Mouse (Mus musculus) erythroblast, adult 5-6 weeks (primary cell): ENCODE data around the gene Stk40. TPM values are rescaled to one million over a fixed set of nuclear protein-coding genes. Genes with fewer than 3 reads are reported as not detected.

Source experiments
- ATAC-seq: replicated peaks from 2 replicates; pipeline ENCODE4 v1.8.0; 2016; ENCODE audit warnings: moderate number of reproducible peaks, mild to moderate bottlenecking, moderate TSS enrichment, inconsistent platforms; ENCODE audit not compliant: poor library complexity, low FRiP score, severe bottlenecking
- total RNA-seq, 2 experiments: library from RNA; stranded (forward) in 1 of 2; stranded (reverse) in 1 of 2; fragments of 150-400 nt in 1 of 2; fragments of 200-764, 138-1000 nt in 1 of 2; gene quantifications; 2 replicates each; pipeline versions ENCODE4 v1.2.3 to v1.2.4; 2015 to 2017; ENCODE audit warnings: low replicate concordance in 2 of 2

Stk40 gene
- total RNA-seq, 2 experiments from 2014 or later = 4.0 to 4.2 TPM

- peak; percentile 99 for ATAC-seq
These were observed 7.2 kb upstream of the Stk40 start, which contains the start of gene Lsm10 for GRCm38 (mm10) chr4:126096464-126097111. TSS of gene Lsm10 (plus strand) at chr4:126096623.

GRCm38 (mm10) chr4:126097711-126098253 is 6.0 kb upstream of the Stk40 start:
- ATAC-seq = no peak

GRCm38 (mm10) chr4:126099365-126099764 is 4.4 kb upstream of the Stk40 start:
- ATAC-seq = no peak

DNA sequence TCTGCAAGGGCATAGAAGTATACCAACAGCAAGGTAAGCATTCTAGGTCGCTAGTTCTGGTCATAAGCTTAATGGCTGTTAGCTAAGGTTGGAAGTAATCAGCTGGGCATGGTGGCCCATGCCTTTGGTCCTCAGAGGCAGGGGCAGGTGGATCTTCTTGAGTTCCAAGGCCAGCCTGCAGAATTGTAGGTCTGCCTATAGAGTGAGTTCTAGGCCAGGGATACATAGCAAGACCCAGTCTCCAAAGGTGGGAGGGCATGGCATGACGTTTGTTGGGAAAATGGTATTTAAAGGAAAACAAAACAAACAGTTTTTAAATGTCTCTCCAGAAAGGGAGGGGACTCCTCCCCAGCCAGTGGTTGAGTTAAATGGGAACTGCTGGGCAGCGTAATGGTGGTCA is 3.0 kb upstream of the Stk40 start:
- ATAC-seq = no peak

- peak; percentile 43; the same call in 1 of the 2 replicates for ATAC-seq
These were observed 1.5 kb upstream of the Stk40 start for GRCm38 (mm10) chr4:126102061-126102841.

DNA sequence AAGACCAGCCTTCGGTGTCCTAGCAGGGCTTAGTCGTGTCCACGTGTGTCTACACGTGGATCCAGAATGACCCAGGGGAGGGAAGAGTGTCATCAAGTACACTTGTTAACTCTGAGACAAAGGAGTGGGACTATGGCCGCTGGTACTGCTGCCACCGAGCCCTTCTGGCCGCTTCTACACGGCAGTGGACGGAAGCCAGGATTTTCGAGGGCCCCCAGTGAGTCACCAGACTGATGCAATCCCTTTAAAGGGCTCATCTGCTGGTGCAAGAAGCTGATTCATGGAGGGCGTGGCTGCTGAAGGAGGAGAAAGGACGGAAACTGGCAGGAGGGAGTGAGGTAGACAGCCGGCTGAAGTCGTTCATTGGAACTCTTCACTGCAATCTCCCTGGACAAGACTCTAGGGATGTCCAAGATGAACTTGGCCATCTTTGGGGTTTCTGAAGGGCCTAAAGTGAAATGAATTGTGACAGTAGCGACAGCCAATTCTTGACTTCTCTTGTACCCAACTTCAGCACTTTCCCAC is 638 bp upstream of the Stk40 start:
- peak; percentile 84 for ATAC-seq

DNA sequence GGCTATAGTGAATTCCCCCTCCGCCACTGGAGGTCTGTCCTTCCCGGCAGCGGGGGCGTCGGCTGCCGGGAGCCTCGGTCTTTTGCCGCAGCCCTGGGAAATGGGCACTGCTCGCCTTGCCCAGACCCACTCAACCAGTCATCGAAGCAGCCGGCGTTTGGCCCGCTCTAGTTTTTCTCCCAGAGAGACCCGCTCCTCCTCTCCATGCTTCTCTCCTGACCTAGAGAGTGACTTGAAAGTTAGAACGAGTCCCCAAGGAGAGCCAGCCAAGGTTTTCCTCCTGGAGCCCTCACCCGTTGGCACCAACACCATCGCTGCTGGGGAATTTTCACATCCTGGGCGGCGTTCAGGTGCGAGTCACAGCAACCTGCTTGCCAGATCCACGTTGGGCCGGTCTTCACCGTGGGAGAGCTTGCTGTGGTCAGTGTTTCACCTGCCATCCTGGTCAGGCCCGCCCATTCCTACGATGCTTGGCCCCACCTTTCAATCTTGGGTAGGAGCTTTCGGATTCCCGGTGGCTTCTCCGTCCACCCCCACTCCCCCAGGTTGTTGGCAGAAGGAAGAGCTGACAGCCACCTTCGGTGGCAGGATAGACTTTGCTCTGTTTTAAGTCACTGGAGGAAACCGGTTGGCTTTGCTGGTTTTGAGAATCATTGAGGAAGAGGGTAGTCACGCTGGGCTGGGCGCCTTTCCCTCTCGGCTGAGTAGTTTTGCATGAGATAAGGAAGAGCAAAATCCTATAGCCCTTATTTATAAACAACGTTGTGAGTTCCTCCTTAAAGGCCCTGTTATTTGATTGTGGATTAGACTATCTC is 711 bp downstream of the Stk40 start:
- peak; percentile 26 for ATAC-seq

DNA sequence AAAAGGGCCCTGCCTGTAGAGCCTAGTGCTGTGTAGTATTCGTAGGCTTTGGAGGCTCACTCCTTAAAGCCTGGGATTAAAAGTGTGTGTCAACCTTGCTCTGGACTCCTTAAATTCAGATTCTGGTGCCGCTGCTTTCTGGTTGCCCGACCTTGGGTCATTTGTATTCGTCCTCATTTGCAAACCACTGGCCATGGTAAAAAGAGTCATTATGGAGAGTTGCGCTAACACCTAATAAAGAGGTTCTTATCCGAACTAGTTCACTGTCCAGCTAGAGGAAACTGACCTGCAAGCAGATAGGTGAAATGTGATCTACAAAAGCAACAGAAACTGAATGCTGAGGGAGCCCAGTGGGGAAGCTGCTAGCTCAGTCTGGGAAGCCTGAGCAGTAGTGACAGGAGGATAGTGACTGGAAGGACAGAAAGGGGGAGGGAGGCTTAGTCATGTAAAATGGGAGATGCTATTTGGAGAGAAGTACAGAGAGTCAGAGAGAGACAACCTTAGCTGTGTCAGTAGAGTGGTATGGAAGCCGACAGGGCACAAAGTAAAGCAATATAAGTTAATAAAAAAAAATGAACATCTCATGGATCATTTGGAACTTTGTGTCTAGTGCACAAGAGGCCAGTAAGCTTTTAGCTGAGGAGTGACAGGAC is 1.5 kb downstream of the Stk40 start:
- no peak for ATAC-seq

- ATAC-seq = no peak
These were observed 4.4 kb downstream of the Stk40 start for GRCm38 (mm10) chr4:126108061-126108740.

DNA sequence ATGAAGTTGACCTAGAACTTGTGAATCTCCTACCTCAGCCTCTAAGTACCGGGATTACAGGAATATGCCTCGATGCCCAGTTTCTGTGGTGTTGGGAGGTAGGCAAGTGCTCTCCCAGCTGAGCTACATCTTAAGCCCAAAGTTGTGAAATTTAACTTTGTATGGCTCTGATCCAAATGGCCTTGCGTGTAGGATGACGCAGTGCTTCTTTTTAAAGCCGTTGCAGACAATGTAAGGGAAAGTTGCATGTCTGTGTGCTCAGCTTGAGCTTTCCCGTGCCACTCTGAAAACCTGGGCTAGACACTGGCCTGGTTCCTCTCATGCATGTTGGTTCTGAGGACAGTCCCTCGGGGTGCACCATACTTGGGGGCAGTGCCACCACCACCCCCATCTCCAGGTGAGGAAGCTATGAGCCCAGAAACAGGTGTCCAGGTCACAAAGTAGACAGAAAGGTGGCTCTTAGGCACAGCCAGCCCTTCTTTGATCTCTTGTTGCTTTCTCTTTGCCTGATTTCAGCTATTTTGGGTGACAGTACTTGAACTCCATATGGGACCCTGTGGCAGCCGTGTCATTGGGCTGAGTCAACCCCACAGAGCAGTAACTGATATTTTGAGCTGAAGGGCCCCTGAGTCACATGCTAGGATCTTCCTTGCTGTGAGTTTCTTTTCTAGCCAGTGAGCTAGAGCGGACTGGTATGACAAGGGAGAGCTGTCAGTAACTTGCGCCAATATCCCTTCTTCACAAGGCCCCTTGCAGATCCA is 6.0 kb downstream of the Stk40 start:
- no peak for ATAC-seq

- ATAC-seq = no peak
These were observed 6.8 kb downstream of the Stk40 start for GRCm38 (mm10) chr4:126110374-126111152.

DNA sequence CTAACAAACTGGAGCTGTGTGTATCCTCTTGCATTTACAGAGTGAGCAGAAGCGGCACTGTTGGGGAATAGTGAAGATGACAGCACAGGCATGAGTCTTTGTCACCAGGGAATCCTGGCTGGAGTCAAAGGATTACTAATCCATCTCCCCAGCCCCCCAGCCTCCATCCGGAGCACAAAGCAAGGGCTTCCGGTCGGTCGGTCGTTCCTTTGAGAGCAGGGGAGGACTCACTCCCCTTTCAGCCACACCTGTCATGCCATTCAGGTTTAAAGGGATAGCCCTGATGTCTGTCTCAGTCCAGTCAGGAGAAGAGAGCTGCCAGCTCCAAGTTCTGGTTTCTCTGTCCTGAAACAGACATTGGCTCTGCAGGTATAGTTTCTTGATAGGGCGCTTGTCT is 7.4 kb downstream of the Stk40 start:
- ATAC-seq = no peak

DNA sequence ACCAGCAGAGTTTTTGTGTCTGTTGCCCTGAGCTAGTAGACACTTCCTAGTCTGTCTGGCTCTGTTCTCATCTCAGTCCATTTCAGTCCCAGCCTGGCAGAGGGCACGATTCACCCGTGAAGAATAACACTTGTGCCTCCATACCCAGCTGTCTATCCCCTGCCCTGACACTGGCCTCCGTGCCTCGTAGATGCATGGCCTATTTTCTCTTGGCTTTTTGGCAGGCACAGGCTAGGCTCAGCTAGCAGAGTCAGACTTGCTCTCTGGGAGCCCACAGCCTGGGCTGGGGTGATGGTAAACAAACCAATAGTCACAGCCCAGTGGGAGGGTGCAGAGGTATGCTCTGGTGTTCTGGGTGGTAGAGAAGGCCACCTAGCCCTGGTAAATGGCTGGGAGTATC is 9.5 kb downstream of the Stk40 start:
- no peak for ATAC-seq

DNA sequence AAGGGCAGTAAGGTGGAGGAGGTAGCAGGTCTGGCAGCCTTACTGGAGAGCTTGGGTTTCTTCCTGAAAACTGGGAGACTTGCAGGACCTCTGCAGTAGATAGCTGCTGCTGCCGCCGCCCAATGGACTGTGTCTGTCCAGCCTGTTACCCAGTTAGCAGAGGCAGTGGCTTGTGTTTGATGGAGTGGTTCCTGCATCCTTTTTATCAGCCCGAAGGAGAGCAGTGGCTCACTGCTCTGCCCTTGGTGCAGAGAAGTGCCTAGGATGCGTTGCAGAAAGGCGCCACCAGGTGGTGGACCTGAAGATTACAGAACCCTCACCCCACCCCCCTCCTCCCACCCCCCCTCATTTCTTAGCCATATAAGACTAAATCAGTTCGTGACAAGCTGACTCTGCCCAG is 10.2 kb downstream of the Stk40 start:
- ATAC-seq = peak; percentile 44; the same call in 1 of the 2 replicates

DNA sequence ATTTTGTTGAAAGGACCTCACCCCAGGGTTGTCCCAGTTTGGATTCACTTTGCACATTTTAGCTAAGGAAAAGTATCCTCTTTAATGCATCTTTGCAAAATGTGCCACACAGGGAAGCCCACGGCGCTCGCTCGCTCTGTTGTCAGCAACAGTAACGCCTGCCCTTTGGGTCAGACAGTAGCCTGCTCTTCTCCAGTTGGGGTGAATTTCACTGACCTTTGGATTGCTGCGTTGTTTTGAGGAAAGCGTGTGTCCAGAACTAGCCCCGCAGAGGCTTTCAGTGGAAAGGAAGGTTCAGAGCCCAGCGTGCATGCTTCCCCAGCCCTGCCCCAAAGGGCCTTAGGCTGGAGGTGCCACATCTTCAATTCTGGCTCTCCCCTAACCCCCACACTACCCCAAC is 11.7 kb downstream of the Stk40 start:
- no peak for ATAC-seq

GRCm38 (mm10) chr4:126115871-126116521 is 12.2 kb downstream of the Stk40 start:
- ATAC-seq = no peak

- ATAC-seq = no peak
These were observed 13.4 kb downstream of the Stk40 start for GRCm38 (mm10) chr4:126117116-126117515.
